Mouse (Mus musculus) monocyte, adult 5-6 weeks (primary cell): ENCODE measurements around the gene Tfdp2. TPM values are rescaled to one million over a fixed set of nuclear protein-coding genes. Genes with fewer than 3 reads are reported as not detected.

Experiments
- ATAC-seq: fragments of 153-309, 156-312 bp; replicated peaks from 2 replicates; pipeline ENCODE4 v1.8.0; 2017; ENCODE audit warnings: mild to moderate bottlenecking; ENCODE audit not compliant: low TSS enrichment, insufficient number of reproducible peaks, severe bottlenecking, poor library complexity, low FRiP score
- total RNA-seq: library from RNA; stranded (forward); fragments of 200-1000, 200-491, 200-594 nt; gene quantifications from 3 replicates; pipeline ENCODE4 v1.2.3, GENCODE M21; 2017

Tfdp2 gene
- total RNA-seq, 1 experiment from 2014 or later, result 44.9 TPM

GRCm38 (mm10) chr9:96219114-96219669, 23.1 kb downstream of the Tfdp2 start:
- no peak for ATAC-seq

DNA sequence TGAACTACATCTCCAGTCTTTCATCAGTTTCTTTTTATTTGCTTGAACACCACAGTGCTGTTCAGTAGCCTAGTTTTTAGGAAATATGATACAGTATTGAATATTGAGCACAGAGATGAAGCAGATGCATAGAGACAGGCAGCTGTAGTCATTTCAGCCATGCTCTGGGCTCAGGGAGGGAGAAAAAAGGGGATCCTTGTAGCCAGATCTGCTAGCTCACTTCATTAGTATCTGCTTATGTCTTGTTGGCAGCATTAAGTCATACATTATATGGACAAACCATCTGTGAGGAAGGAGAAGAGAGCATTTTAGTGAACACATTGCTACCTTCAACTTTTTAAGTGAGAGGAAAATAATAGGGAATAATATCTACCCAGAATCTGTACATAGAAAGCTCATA, 24.3 kb downstream of the Tfdp2 start:
- no peak for ATAC-seq

- no peak for ATAC-seq
Measured at GRCm38 (mm10) chr9:96223302-96223701, 27.2 kb downstream of the Tfdp2 start.

- no peak for ATAC-seq
Measured at GRCm38 (mm10) chr9:96228285-96228684, 32.2 kb downstream of the Tfdp2 start.

DNA sequence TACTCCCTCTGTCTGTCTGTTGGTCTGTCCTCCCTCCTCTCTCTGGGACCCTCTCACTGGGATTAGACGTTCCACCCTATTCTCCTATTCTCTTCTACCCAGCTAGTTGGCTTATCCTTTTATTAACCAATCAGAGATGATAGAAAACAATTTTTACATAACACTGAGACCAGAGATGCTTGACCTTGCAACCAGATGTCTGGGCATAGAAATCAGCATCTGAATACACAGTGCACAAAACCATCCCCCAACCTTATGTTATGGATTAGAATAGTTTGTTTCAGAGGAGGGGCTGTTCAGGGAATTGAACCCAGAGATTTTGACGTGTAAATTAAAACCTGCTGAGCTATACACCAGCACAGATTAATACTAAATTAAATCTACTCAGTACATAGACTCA, 34.2 kb downstream of the Tfdp2 start:
- ATAC-seq, result no peak

DNA sequence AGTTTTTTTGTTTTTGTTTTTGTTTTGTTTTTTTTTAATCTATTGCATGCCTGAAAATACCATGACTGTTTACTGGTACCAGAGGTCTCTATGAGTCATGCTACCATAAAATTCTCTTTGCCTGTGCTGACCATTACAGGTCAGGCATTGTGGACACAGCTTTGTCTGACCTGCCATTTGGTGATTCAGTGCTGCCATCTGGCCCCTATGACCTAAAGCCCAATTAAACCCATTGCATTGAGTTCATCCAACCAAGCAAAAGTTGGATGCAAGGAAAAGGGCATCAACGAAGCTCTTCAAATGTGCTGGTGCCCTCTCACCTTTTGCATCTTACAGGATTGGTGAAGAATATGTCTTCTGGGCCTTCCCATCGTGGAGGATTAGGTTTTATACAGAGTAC, 39.4 kb downstream of the Tfdp2 start:
- no peak for ATAC-seq

DNA sequence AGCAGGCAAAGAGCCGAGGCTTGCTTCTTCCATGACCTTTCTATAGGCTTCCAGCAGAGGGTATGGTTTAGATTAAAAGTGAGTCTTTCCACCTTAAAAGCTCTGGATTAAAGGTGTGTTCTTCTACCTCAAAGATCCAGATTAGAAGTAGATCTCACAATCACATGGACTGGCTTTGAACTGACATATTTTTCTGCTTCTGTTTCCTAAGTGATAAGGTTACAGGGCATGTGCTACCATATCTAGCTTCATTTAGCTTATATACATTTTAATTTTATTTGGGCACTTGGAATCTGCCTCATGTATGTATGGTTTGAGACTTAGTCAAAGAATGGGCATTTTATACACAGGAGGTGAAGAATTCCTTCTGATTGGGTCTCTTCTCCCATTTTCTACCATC, 41.3 kb downstream of the Tfdp2 start:
- ATAC-seq, result no peak

DNA sequence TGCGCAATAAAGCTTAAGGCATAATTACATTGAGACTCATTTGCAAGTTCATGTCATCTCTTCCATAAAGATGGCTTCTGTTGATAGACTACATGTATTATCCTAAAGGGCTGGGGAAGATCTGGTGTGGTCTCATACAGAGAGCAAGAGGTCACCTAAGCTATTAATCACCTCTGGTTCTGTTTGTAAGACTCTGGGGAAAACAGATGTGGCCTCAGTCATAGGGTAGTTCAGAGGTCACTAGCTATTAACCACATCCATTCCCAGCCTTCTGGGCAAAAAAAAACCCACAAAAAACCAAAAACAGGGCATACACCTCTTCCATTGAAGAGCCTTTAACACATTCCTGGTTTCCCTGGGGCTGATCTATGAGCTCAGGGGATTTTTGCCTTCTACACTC, 42.2 kb downstream of the Tfdp2 start:
- ATAC-seq, result no peak

DNA sequence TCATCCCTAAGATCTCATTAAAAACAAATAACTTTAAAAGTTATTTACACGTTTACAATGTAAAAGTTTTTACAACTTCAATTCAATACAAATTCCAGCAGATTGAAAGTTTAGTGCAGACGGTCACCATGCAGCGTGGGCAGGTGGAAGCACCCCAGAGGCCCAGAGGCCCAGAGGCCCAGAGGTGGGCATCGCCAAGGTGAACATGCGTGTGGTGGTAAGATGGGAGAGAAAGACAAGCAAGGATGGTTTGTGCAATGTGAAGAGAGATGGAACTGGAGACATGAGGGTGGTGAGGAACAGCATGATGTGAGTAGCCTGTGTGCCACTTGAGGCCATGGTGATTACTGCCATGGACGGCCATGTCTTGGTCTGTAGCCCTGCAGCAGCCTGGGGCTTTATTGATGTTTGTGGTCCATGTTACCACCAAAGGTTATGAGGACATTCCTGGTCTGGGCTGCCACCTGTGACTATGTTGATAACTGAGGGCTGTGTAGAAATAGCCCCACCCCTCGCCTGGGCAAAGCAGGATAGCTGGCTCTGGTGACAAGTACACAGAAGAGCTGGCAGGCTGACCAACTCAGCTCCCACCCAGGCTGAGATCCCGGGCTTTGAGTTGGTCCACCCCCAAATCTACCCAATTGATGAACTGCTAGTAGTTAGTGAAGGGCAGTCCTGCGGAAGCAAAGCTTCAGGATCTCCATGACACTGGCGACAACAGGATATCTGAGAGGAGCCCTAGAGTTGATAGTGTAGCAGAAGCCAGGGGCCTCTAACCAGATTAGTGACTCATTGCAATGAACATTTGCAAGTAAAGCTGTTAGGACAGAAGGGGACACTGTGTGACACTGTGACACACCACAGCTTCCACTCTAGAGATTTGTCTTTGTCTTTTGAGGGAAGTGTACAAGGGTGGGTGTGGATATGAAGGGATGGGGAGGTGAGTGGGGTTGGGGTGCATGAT, 45.3 kb downstream of the Tfdp2 start:
- no peak for ATAC-seq

GRCm38 (mm10) chr9:96243915-96244314, 47.8 kb downstream of the Tfdp2 start:
- ATAC-seq, result no peak

- no peak for ATAC-seq
Measured at GRCm38 (mm10) chr9:96254812-96255211, 58.7 kb downstream of the Tfdp2 start.

- ATAC-seq, result no peak
Measured at GRCm38 (mm10) chr9:96258478-96258877, 62.4 kb downstream of the Tfdp2 start.

DNA sequence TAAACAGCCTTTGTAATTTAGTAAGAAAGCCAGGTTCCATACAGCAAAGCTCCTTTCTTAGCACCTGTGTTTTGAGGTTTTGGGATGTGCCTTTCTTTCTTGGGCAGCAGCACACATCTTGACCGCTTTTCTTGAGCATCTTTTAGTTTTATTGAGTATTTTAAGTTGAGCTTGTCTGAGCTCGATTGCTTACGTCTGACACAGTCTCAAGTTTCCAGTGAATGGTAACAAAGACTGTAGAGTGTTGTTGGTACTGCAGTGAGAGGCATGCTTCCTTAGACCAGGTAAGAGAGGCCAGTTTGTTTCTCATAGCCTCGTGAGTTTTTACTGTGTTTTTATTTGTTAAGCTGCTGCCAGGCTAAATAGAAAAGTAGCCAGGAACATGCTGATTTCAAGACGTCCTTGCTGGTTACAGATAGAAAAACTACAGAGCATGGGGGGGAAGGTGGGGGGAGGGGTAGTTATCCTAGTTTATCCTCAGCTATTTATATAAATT, 63.0 kb downstream of the Tfdp2 start:
- no peak for ATAC-seq

GRCm38 (mm10) chr9:96259753-96260520, 63.9 kb downstream of the Tfdp2 start:
- no peak for ATAC-seq

- ATAC-seq, result no peak
Measured at GRCm38 (mm10) chr9:96261101-96261500, 65.0 kb downstream of the Tfdp2 start.

DNA sequence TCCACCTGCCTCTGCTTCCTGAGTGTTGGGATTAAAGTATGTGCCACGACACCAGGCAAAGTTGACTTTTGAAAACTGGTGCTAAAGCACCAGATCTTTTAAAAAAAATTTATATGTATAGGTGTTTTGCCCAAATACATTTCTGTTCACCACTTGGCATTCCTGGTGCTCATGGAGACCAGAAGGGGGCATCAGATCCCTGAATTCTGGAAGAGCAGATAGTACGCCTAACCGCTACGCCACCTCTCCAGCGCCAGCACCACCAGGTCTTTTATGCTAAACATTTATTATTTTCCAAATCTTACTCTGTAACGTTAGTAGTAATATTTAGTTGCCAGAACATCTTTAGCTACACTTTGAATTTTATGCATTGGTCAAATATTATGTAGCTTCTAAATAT, 65.9 kb downstream of the Tfdp2 start:
- ATAC-seq, result no peak

DNA sequence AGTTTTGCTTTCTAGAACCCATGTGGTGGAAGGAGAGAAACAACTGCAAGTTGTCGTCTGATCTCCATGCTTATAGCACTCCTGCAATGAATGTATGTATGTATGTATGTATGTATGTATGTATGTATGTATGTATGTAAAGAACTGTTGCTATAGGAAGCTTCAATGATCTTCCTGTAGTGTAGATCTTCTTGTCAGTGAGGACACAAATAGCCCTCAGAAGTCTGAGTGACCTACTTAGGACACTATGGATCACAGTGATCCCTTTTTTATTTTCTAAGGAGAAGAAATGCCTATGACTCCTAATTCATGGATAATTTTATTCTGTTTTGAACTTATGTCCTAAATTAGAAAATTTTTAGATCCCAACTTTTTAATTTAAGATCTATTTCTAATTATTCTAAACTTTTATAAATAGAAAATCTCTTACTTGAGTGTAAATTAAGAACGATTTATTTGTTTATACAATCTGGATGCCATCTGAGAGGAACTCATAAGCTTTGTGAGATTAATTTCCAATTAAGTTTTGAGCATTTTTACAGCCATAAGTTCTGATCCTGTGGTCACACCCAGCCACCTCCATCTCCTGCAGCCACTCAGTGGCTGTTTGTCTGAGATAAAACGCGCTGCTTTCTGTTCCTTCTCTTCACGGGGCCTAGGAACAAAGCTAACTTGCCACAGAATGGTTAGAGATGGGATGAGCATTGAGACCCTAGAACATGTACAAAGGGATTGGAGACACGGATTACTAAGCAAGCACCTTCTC, 70.9 kb downstream of the Tfdp2 start:
- no peak for ATAC-seq

DNA sequence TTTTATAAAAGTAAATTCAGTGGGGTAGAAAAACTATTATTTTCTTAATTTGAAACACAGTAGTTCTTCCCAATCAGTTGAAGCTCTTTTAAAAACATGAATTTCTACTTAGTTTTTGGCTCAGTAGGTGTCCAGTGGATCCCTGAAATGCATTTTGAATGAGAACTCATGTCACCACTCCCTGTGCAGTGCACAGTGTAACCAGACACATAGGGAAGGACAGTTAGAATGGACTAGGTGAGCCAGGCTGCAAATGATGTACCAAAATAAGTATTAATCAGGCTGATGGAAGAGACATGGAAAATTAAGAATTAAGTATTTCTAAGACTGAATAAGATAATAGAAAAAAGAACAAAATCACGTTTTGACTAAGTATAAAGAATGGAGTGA, 71.5 kb downstream of the Tfdp2 start:
- ATAC-seq, result no peak

DNA sequence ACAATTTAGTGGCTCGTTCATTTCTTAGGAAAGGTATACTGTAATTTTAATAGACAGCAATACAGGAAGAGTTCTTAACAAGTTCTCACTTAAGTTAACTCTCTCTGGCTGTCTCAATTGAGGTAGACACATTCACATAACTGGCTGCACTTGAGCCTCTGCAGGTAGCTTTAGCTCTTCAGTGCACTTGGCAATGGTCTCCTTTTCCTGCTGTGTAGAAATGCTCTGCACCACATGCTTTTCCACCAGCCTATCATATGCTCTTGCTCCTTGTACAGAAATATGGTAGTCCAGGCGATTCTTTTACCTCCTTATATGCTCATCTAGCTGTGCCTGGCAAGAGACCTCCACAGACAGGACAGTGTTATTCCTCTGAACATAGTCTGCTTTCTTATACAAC, 73.7 kb downstream of the Tfdp2 start:
- ATAC-seq, result no peak
